Mouse (Mus musculus) liver, embryonic 16.5 days (tissue): Measurements from ENCODE around the gene Uba52. TPM values are rescaled to one million over a fixed set of nuclear protein-coding genes. Genes with fewer than 3 reads are reported as not detected.

Experiments used
- ATAC-seq: fragments of 200-750 bp; cut with Nextera tagmentation; 2 replicates; pipeline ENCODE4 v1.8.0; 2017; ENCODE audit warnings: low read depth, mild to moderate bottlenecking, moderate number of reproducible peaks, moderate library complexity
- H3K27ac ChIP-seq: fragments of 300-500 bp; sonication (generic); 2 replicates; pipeline ENCODE4 v1.5.1; 2014; ENCODE audit warnings: mild to moderate bottlenecking, low read length
- H3K27me3 ChIP-seq: fragments of 300-500 bp; sonication (generic); 2 replicates; pipeline ENCODE4 v1.6.1; 2014; ENCODE audit warnings: low read depth, low read length, mixed read lengths; ENCODE audit not compliant: control insufficient read depth, insufficient read depth
- H3K36me3 ChIP-seq: fragments of 300-500 bp; sonication (generic); 2 replicates; pipeline ENCODE4 v1.6.1; 2014; ENCODE audit warnings: mild to moderate bottlenecking; ENCODE audit not compliant: control insufficient read depth, insufficient read depth
- H3K4me1 ChIP-seq: fragments of 300-500 bp; sonication (generic); 2 replicates; pipeline ENCODE4 v1.6.1; 2014; ENCODE audit warnings: low read depth, low read length, mixed read lengths; ENCODE audit not compliant: control insufficient read depth
- H3K4me2 ChIP-seq: fragments of 300-500 bp; sonication (generic); 2 replicates; pipeline ENCODE4 v1.6.1; 2014; ENCODE audit warnings: low read depth, low read length, mixed read lengths
- H3K4me3 ChIP-seq: fragments of 300-500 bp; sonication (generic); 2 replicates; pipeline ENCODE4 v1.5.1; 2014; ENCODE audit warnings: low read depth, mild to moderate bottlenecking, low read length
- H3K9ac ChIP-seq: fragments of 300-500 bp; sonication (generic); 2 replicates; pipeline ENCODE4 v1.6.1; 2014; ENCODE audit warnings: low read depth, low read length
- H3K9me3 ChIP-seq: fragments of 300-500 bp; sonication (generic); replicated peaks from 2 replicates; pipeline ENCODE4 v1.6.1; 2016; ENCODE audit warnings: low read length; ENCODE audit not compliant: control insufficient read depth
- WGBS: fragments of 180-500 bp; shearing (Covaris S2); extraction: QIAGEN DNeasy Blood & Tissue Kit; methylation state at CpG from one replicate; pipeline ENCODE4 v1.1.7; 2014; ENCODE audit not compliant: insufficient replicate concordance; 5-methylcytosine and 5-hydroxymethylcytosine counted together
- polyA plus RNA-seq: library from polyadenylated mRNA; unstranded; fragments of >200 nt; fragmentation: Nextera tagmentation; extraction: Ambion mirVana; gene quantifications from 2 replicates; pipeline ENCODE4 v1.2.1, GENCODE M21; 2015

The Uba52 gene
- 490 and 558 TPM in 2 replicates for polyA plus RNA-seq

DNA sequence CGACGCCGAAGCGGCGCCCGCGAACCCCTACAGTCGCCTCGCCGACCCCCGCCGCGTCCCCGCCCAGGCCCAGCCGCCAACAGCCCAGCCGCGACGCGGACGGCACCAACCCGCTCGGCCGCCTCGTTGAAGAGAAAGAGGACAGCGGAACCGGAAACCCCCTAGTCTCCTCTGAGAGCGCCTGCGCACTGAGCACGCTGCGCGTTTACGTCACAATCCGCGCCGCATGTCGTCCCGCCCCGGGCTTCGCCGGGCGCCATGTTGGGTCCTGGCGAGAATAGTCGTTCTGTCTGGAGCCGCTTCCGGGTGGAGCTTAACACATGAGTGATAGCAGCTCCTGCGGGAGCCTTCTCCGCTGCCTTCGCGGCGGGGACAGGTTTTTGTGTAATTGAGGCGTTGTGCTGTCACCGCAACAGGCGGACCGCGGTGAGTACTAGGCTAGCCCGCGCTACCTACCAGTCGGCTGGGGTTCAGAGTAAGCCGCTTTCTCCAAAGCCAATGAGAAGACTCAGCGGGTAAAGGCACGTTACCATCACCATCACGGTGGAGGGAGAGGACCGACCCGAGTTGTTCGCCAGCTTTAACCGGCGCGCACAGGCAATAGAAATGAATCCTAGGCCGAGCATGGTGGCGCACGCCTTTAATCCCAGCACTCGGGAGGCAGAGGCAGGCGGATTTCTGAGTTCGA lies at the start of gene Uba52:
Uba52 (minus strand) TSS at position 574 of the 688 bp plus-strand sequence.
- H3K27me3 ChIP-seq, result no peaks in the 10 kb centered on the region
- H3K4me1 ChIP-seq, result peaks cover 39% of the 10 kb centered on the region
- no peaks in the 10 kb centered on the region for H3K9me3 ChIP-seq
- peak within 1 kb of the TSS; percentile 76 for H3K4me2 ChIP-seq
- peak within 1 kb of the TSS; percentile 99 for H3K27ac ChIP-seq
- WGBS, result under 1% methylated on average over 74 of the region's 74 CpGs
- peak; percentile 83 for ATAC-seq
- peak within 1 kb of the TSS; percentile 99 for H3K4me3 ChIP-seq
- peaks cover 27% of the 10 kb centered on the region for H3K36me3 ChIP-seq
- peak within 1 kb of the TSS; percentile 99 for H3K9ac ChIP-seq

DNA sequence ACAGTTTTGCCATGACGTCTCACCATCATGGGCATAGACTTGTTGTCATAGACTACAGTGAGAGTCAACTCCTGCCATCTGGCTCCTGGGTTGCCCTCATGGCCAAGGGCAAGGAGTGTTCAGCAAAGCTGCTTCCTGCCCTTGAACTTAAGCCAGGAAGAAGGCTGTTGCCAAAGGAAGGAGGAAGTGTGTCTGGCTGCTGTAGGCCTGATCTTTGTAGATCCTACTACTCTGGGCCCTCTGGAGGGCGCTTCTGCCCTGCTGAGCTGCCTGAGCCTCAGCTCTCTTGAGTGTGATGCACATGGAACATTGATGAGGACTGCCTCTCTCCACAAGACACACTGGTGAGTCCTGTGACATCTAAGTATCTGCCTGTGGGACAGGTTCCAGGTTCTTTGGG lies 49.5 kb upstream of the Uba52 start:
- Histone ChIP-seq H3K9ac (no peak overlapping the region), H3K36me3 (no peaks in the 10 kb centered on the region; the same call in 1 of the 2 replicates), H3K9me3 (no peaks in the 10 kb centered on the region), H3K4me3 (no peak overlapping the region), H3K27me3 (no peaks in the 10 kb centered on the region), H3K27ac (no peak overlapping the region), H3K4me1 (peaks cover 81% of the 10 kb centered on the region), H3K4me2 (no peak overlapping the region)
- 29% methylated on average over 2 of the region's 2 CpGs for WGBS
- ATAC-seq, result 0 out of 2 replicates have a peak, but pooled peaks have one; percentile 17

- Histone ChIP-seq H3K9ac (no peak overlapping the region), H3K27ac (no peak overlapping the region)
Observed at GRCm38 (mm10) chr8:70558983-70559382, 48.4 kb upstream of the Uba52 start.

DNA sequence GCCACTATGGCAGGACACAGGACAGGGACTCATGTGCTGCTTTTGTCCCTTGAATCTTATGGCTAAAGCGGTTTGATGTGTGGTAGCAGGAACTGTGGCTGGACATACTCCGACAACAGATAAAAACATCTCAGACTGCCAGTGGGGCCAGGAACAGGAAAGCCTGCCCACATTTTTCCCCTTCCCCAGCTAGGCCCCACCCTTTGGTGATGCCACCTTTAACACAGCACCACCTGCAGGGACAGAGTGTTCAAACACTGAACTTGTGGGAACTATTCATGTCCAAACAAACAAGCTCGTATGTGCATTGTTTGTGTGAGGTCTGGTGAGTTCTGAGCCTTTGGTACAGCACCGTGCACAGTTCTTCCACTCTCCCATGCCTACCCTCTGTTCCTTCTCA lies 47.7 kb upstream of the Uba52 start:
- no peak overlapping the region for H3K4me3 ChIP-seq
- H3K4me1 ChIP-seq, result peaks cover 79% of the 10 kb centered on the region
- no peak overlapping the region for H3K4me2 ChIP-seq
- H3K36me3 ChIP-seq, result no peaks in the 10 kb centered on the region; the same call in 1 of the 2 replicates
- no peak for ATAC-seq
- no peak overlapping the region for H3K9ac ChIP-seq
- no peaks in the 10 kb centered on the region for H3K9me3 ChIP-seq
- 21% methylated on average over 4 of the region's 4 CpGs for WGBS
- H3K27ac ChIP-seq, result peak overlapping the region; percentile 55
- H3K27me3 ChIP-seq, result no peaks in the 10 kb centered on the region

More at GRCm38 (mm10) chr8:70558983-70559382, 48.4 kb upstream of the Uba52 start:
- Histone ChIP-seq H3K4me3 (no peak overlapping the region), H3K9me3 (no peaks in the 10 kb centered on the region), H3K4me2 (no peak overlapping the region), H3K36me3 (no peaks in the 10 kb centered on the region; the same call in 1 of the 2 replicates), H3K4me1 (peaks cover 79% of the 10 kb centered on the region), H3K27me3 (no peaks in the 10 kb centered on the region)
- WGBS, result 58% methylated on average over 3 of the region's 3 CpGs
- ATAC-seq, result no peak

DNA sequence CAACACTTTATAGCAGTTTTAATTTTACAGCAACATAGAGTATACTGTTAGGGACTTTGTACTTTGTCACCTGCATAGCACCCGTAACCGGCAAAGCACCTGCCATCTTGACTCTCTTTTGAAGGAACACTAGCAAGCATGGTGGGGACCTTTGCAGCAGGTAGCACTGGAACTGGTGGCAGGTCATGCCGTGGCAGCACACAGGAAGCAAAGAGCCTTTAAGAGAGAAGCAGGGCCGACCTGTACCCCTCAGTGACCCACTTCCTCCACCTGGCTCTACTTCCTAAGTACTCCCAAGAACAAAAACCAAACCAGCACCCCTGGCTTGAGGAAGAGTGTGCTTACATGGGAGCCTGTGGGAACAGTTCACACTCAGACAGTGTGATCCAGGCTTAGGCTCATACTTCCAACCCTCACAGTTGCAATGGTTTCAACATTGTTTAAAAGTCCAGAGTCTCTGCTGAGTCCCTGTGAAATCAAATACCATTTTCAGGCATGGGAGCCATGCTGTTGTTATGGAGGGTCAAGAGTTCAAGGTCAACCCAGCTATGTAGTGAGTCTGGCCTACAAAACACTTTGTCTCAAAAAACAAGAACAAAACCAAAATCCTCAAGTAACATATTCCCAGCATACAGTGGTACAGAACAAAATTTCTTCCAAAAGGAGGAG lies 44.6 kb upstream of the Uba52 start:
- ATAC-seq, result peak; percentile 74
- Histone ChIP-seq H3K27me3 (no peaks in the 10 kb centered on the region), H3K9ac (no peak overlapping the region), H3K27ac (peak overlapping the region; percentile 86), H3K4me2 (no peak overlapping the region; the same call in 1 of the 2 replicates), H3K4me3 (no peak overlapping the region), H3K36me3 (no peaks in the 10 kb centered on the region; the same call in 1 of the 2 replicates), H3K9me3 (no peaks in the 10 kb centered on the region), H3K4me1 (peaks cover 75% of the 10 kb centered on the region)
- 57% methylated on average over 4 of the region's 4 CpGs for WGBS

GRCm38 (mm10) chr8:70553740-70554139 lies 43.1 kb upstream of the Uba52 start:
- H3K27me3 ChIP-seq, result no peaks in the 10 kb centered on the region
- no peak overlapping the region for H3K9ac ChIP-seq
- H3K4me1 ChIP-seq, result peaks cover 66% of the 10 kb centered on the region
- H3K9me3 ChIP-seq, result no peaks in the 10 kb centered on the region
- H3K36me3 ChIP-seq, result no peaks in the 10 kb centered on the region; the same call in 1 of the 2 replicates
- 0 out of 2 replicates have a peak, but pooled peaks have one; percentile 16 for ATAC-seq
- peak overlapping the region; percentile 57 for H3K27ac ChIP-seq
- no peak overlapping the region for H3K4me3 ChIP-seq
- no peak overlapping the region for H3K4me2 ChIP-seq

DNA sequence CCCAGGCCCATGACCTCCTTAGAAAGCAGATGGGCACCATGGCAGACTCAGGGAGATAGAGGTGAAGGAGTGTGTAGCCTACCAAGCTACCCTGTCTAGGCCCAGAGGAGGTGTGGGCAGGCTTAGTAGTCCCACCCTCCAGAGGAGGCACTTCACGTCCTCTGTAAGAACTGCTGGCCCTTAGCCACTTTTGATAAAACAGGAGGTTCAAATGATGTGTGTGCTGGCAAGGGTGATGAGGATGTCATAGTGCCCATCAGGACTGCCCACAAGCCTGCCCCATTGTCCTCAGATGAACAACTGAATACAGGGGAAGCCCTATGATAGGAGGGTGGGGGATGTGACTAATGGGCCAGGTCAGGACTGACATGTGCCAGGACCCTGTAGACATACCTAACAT lies 42.2 kb upstream of the Uba52 start:
- peaks cover 66% of the 10 kb centered on the region for H3K4me1 ChIP-seq
- no peaks in the 10 kb centered on the region for H3K27me3 ChIP-seq
- no peaks in the 10 kb centered on the region for H3K9me3 ChIP-seq
- ATAC-seq, result no peak
- H3K27ac ChIP-seq, result 0 out of 2 replicates have a peak overlapping the region, but pooled peaks have one; percentile 7
- WGBS, result 19% methylated on average over 1 of the region's 1 CpGs
- no peak overlapping the region for H3K4me3 ChIP-seq
- no peaks in the 10 kb centered on the region; the same call in 1 of the 2 replicates for H3K36me3 ChIP-seq
- no peak overlapping the region for H3K4me2 ChIP-seq
- no peak overlapping the region for H3K9ac ChIP-seq

DNA sequence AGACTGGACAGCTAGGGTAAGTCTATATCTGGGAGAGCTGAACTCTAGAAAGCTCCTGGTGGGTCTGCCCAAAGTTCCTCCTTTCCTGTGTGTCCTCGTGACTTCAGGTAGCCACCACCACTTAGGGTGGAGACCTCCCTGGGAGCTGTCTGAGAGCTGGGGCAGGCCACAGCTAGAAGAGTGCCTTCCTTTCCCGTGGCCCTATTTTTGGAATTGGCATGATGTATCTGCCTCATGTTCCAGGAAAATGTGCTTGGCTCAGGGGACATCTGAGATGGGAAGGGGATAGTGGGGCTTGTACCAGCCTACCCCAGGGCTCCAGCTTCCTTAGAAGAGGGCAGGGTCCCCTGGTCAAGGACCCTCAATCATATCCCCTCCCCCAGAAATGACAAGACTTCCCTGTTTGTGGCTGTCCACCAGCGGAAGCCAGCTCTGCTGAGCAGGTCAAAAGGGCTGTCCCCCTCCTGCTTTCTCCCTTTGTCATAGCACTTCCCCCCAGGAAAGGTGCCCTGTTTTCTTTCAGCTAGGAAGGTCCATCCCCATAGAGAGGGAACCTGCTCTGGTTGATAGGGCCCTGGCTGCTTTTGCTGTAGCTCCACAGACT lies 41.1 kb upstream of the Uba52 start:
- 34% methylated on average over 3 of the region's 3 CpGs for WGBS
- no peaks in the 10 kb centered on the region for H3K27me3 ChIP-seq
- no peak overlapping the region; the same call in 1 of the 2 replicates for H3K27ac ChIP-seq
- H3K4me1 ChIP-seq, result peaks cover 59% of the 10 kb centered on the region
- no peak for ATAC-seq
- no peaks in the 10 kb centered on the region; the same call in 1 of the 2 replicates for H3K36me3 ChIP-seq
- H3K4me2 ChIP-seq, result no peak overlapping the region
- no peak overlapping the region for H3K4me3 ChIP-seq
- H3K9me3 ChIP-seq, result no peaks in the 10 kb centered on the region
- H3K9ac ChIP-seq, result no peak overlapping the region
